Mouse (Mus musculus) CH12.LX (cell line): Measurements from ENCODE around the gene Tacc2.

ENCODE experiments used
- CHD2 ChIP-seq: IDR thresholded peaks from 2 replicates; pipeline ENCODE4 v1.6.1; 2011; ENCODE audit warnings: low read length, improper control_type of control experiment
- CTCF ChIP-seq, 2 experiments: IDR thresholded peaks in 1 of 2; conservative IDR thresholded peaks in 1 of 2; 2 replicates each; pipeline ENCODE4 v1.5.1; 2011 to 2012; ENCODE audit warnings: low read depth in 2 of 2, low read length in 2 of 2, improper control_type of control experiment in 1 of 2, inconsistent platforms in 1 of 2, mild to moderate bottlenecking in 1 of 2, moderate library complexity in 1 of 2
- E2F4 ChIP-seq: IDR thresholded peaks from 2 replicates; pipeline ENCODE4 v1.6.1; 2011; ENCODE audit warnings: low read depth, low read length, improper control_type of control experiment; ENCODE audit not compliant: insufficient replicate concordance
- EP300 ChIP-seq: IDR thresholded peaks from 2 replicates; pipeline ENCODE4 v1.6.1; 2011; ENCODE audit warnings: low read length, improper control_type of control experiment
- ETS1 ChIP-seq: conservative IDR thresholded peaks from 2 replicates; pipeline ENCODE4 v1.6.1; 2012; ENCODE audit warnings: low read depth, mild to moderate bottlenecking, inconsistent platforms, low read length, improper control_type of control experiment, moderate library complexity
- POLR2A ChIP-seq: IDR thresholded peaks from 2 replicates; pipeline ENCODE4 v1.6.1; 2011; ENCODE audit warnings: low read depth, mild to moderate bottlenecking, improper control_type of control experiment, low read length
- RCOR1 ChIP-seq: conservative IDR thresholded peaks from 2 replicates; pipeline ENCODE4 v1.6.1; 2012; ENCODE audit warnings: low read depth, mild to moderate bottlenecking, inconsistent platforms, low read length, improper control_type of control experiment
- USF1 ChIP-seq: IDR thresholded peaks from 2 replicates; pipeline ENCODE4 v1.6.1; 2014; ENCODE audit warnings: low read depth, mild to moderate bottlenecking, inconsistent platforms, low read length, improper control_type of control experiment
- ZC3H11A ChIP-seq: IDR thresholded peaks from 2 replicates; pipeline ENCODE4 v1.6.1; 2012; ENCODE audit warnings: low read depth, mild to moderate bottlenecking, inconsistent platforms, low read length, improper control_type of control experiment
- ZMIZ1 ChIP-seq: IDR thresholded peaks from 2 replicates; pipeline ENCODE4 v1.6.1; 2012; ENCODE audit warnings: low read depth, mild to moderate bottlenecking, inconsistent platforms, low read length, improper control_type of control experiment

- TF ChIP-seq CTCF (conservative IDR thresholded peaks at IDR 0.05 in 1 of 2, IDR thresholded peaks at IDR 0.05 in 1 of 2; ENCODE audit: low read depth in 2 of 2, low read length in 2 of 2): no peak
- no peak for TF ChIP-seq ETS1
- TF ChIP-seq RCOR1: no peak
- TF ChIP-seq CHD2: no peak
- no peak for TF ChIP-seq USF1
- TF ChIP-seq POLR2A: no peak
- TF ChIP-seq ZMIZ1: no peak
- no peak for TF ChIP-seq EP300
- no peak for TF ChIP-seq ZC3H11A
- no peak for TF ChIP-seq E2F4
These were observed 209.5 kb downstream of the Tacc2 start for GRCm38 (mm10) chr7:130786708-130787107.
